Mouse (Mus musculus) heart, embryonic 13.5 days (tissue): ENCODE measurements around the gene Olfr1361. TPM values are rescaled to one million over a fixed set of nuclear protein-coding genes. Genes with fewer than 3 reads are reported as not detected.

Source experiments
- polyA plus RNA-seq: library from polyadenylated mRNA; unstranded; fragments of >200 nt; fragmentation: Nextera tagmentation; extraction: Ambion mirVana; gene quantifications from 2 replicates; pipeline ENCODE4 v1.2.1, GENCODE M21; 2015

Olfr1361 gene
- polyA plus RNA-seq, 1 experiment from 2014 or later, result not detected

Other genes starting within 250 kb of the Olfr1361 start
- gene Pgbd1, start 222.3 kb downstream of the Olfr1361 start, polyA plus RNA-seq, result 3.1 and 3.2 TPM in 2 replicates
- 28.0 and 29.7 TPM in 2 replicates for gene Zscan26, start 209.7 kb downstream of the Olfr1361 start, polyA plus RNA-seq
- 2.0 and 2.1 TPM in 2 replicates for gene Nkapl, start 194.9 kb downstream of the Olfr1361 start, polyA plus RNA-seq
- 1.4 and 2.0 TPM in 2 replicates for gene Zkscan4, start 184.5 kb downstream of the Olfr1361 start, polyA plus RNA-seq
- gene Gm10065, start 183.9 kb downstream of the Olfr1361 start, polyA plus RNA-seq, result not detected in 2 replicates
- 0.45 and 0.87 TPM in 2 replicates for gene AK157302, start 168.2 kb downstream of the Olfr1361 start, polyA plus RNA-seq
- 14.7 and 20.9 TPM in 2 replicates for gene Gm11273, start 162.0 kb downstream of the Olfr1361 start, polyA plus RNA-seq
- 3.8 and 4.8 TPM in 2 replicates for gene Zkscan8, start 132.3 kb downstream of the Olfr1361 start, polyA plus RNA-seq
- gene Olfr1366, start 120.6 kb downstream of the Olfr1361 start, polyA plus RNA-seq, result not detected in 2 replicates
- not detected in 2 replicates for gene Olfr1535, start 103.5 kb downstream of the Olfr1361 start, polyA plus RNA-seq
- gene Olfr1364, start 81.6 kb downstream of the Olfr1361 start, polyA plus RNA-seq, result not detected in 2 replicates
- not detected in 2 replicates for gene Olfr1362, start 49.4 kb downstream of the Olfr1361 start, polyA plus RNA-seq
- not detected in 2 replicates for gene Olfr11, start 20.9 kb downstream of the Olfr1361 start, polyA plus RNA-seq
- gene Olfr1360, start 14.0 kb upstream of the Olfr1361 start, polyA plus RNA-seq, result not detected in 2 replicates
- not detected in 2 replicates for gene Olfr1359, start 34.7 kb upstream of the Olfr1361 start, polyA plus RNA-seq
- 1.9 TPM in 1 of 2 replicates, not detected in the other for gene Hist1h2bl, start 52.8 kb upstream of the Olfr1361 start, polyA plus RNA-seq
- gene Hist1h2ai, start 53.0 kb upstream of the Olfr1361 start, polyA plus RNA-seq, result 9.8 and 10.5 TPM in 2 replicates
- gene Hist1h3h, start 54.3 kb upstream of the Olfr1361 start, polyA plus RNA-seq, result 0.62 and 2.3 TPM in 2 replicates
- gene Hist1h2bm, start 58.7 kb upstream of the Olfr1361 start, polyA plus RNA-seq, result 1.5 TPM in 2 replicates
- 0.45 and 0.96 TPM in 2 replicates for gene Hist1h4j, start 71.7 kb upstream of the Olfr1361 start, polyA plus RNA-seq
- gene Hist1h4k, start 87.1 kb upstream of the Olfr1361 start, polyA plus RNA-seq, result 1.3 TPM in 1 of 2 replicates, not detected in the other
- gene Hist1h2ak, start 90.4 kb upstream of the Olfr1361 start, polyA plus RNA-seq, result 9.5 and 15.8 TPM in 2 replicates
- gene Hist1h2bn, start 90.7 kb upstream of the Olfr1361 start, polyA plus RNA-seq, result 1.4 and 3.5 TPM in 2 replicates
- gene Hist1h1b, start 117.2 kb upstream of the Olfr1361 start, polyA plus RNA-seq, result 13.1 and 13.2 TPM in 2 replicates
- gene Hist1h3i, start 120.0 kb upstream of the Olfr1361 start, polyA plus RNA-seq, result 63.6 and 66.6 TPM in 2 replicates
- 1.2 and 6.6 TPM in 2 replicates for gene Hist1h2an, start 123.8 kb upstream of the Olfr1361 start, polyA plus RNA-seq
- gene Hist1h2bp, start 124.1 kb upstream of the Olfr1361 start, polyA plus RNA-seq, result 0.37 and 0.49 TPM in 2 replicates
- gene Hist1h2bq, start 146.8 kb upstream of the Olfr1361 start, polyA plus RNA-seq, result 8.4 and 10.2 TPM in 2 replicates
- gene Hist1h2ao, start 147.1 kb upstream of the Olfr1361 start, polyA plus RNA-seq, result not detected in 2 replicates
- not detected in 2 replicates for gene Hist1h4m, start 148.4 kb upstream of the Olfr1361 start, polyA plus RNA-seq
- 11.2 and 15.6 TPM in 2 replicates for gene Hist1h4n, start 168.8 kb upstream of the Olfr1361 start, polyA plus RNA-seq
- 1,655 and 1,669 TPM in 2 replicates for gene Hist1h2ap, start 170.1 kb upstream of the Olfr1361 start, polyA plus RNA-seq
- 9.2 and 10.8 TPM in 2 replicates for gene Hist1h2br, start 170.4 kb upstream of the Olfr1361 start, polyA plus RNA-seq